Mouse (Mus musculus): ENCODE measurements around the gene Gabrb3. TPM values are rescaled to one million over a fixed set of nuclear protein-coding genes. Genes with fewer than 3 reads are reported as not detected.

The Gabrb3 gene
- 0.03 and 0.27 TPM in 2 replicates for polyA plus RNA-seq (2012; rRNA removed)

GRCm38 (mm10) chr7:57419392-57419791 lies at the start of gene Gabrb3:
Gabrb3 (plus strand) TSS chr7:57419692.

GRCm38 (mm10) chr7:57386517-57387340 lies 32.8 kb upstream of the Gabrb3 start, which contains the start of gene Gabrg3:
Gabrg3 (minus strand) TSS chr7:57387188.

DNA sequence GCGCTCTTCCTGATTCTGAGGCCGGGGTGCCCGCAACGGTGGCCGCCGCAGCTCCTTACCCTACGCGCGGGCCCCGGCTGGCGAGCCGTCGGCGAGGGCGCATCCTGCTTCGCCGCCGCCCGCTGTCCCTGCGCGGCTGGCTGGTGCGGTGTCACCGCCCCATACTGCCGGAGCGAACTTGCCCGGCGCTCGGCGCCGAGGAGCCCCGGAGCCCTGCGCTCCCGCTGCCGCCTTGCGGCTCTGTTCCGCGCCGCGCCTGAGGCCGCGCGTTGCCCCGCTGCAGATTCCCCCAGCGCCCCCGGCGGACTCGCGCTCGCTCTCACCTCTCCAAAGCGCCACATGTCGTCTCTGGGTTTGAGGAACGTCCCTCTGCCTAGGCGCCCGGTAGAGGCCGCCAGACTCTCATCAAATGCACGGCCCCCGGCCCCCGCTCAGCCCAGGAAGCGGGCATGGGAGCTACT lies 90.2 kb downstream of the Gabrb3 start, which contains the start of gene Gabra5:
Gabra5 (minus strand) TSS at position 379 of the 461 bp plus-strand sequence.

Other genes starting within 250 kb of the Gabrb3 start
- 0.09 TPM in 1 of 2 replicates, not detected in the other for gene Gabrg3, start 32.5 kb upstream of the Gabrb3 start, polyA plus RNA-seq (2012; rRNA removed)
- not detected in 2 replicates for gene Gabra5, start 90.4 kb downstream of the Gabrb3 start, polyA plus RNA-seq (2012; rRNA removed)